Mouse (Mus musculus) bone marrow macrophage, adult 2 months (primary cell): ENCODE measurements around the gene Btbd1. TPM values are rescaled to one million over a fixed set of nuclear protein-coding genes. Genes with fewer than 3 reads are reported as not detected.

Source experiments
- H3K27ac ChIP-seq: 2 replicates; pipeline ENCODE4 v1.5.1; 2012; ENCODE audit warnings: low read depth, low read length; ENCODE audit not compliant: insufficient read depth
- H3K4me1 ChIP-seq: 2 replicates; pipeline ENCODE4 v1.6.1; 2012; ENCODE audit warnings: low read length; ENCODE audit not compliant: control insufficient read depth, insufficient read depth
- H3K4me3 ChIP-seq: 2 replicates; pipeline ENCODE4 v1.5.1; 2012; ENCODE audit warnings: mild to moderate bottlenecking, low read length, moderate library complexity; ENCODE audit not compliant: insufficient read depth
- CTCF ChIP-seq: IDR thresholded peaks from 2 replicates; pipeline ENCODE4 v1.5.1; 2012; ENCODE audit warnings: low read depth, mild to moderate bottlenecking, low read length, moderate library complexity
- POLR2A ChIP-seq: IDR thresholded peaks from 2 replicates; pipeline ENCODE4 v1.6.1; 2012; ENCODE audit warnings: mild to moderate bottlenecking, low read depth, low read length, borderline replicate concordance
- polyA plus RNA-seq: library from polyadenylated mRNA; stranded (reverse); fragments of >200 nt; gene quantifications from 2 replicates; pipeline ENCODE4 v1.2.4, GENCODE M21; 2012; ENCODE audit not compliant: missing spikeins, insufficient read depth, insufficient read length

Btbd1 gene
- polyA plus RNA-seq, 1 experiment, result 104 TPM

DNA sequence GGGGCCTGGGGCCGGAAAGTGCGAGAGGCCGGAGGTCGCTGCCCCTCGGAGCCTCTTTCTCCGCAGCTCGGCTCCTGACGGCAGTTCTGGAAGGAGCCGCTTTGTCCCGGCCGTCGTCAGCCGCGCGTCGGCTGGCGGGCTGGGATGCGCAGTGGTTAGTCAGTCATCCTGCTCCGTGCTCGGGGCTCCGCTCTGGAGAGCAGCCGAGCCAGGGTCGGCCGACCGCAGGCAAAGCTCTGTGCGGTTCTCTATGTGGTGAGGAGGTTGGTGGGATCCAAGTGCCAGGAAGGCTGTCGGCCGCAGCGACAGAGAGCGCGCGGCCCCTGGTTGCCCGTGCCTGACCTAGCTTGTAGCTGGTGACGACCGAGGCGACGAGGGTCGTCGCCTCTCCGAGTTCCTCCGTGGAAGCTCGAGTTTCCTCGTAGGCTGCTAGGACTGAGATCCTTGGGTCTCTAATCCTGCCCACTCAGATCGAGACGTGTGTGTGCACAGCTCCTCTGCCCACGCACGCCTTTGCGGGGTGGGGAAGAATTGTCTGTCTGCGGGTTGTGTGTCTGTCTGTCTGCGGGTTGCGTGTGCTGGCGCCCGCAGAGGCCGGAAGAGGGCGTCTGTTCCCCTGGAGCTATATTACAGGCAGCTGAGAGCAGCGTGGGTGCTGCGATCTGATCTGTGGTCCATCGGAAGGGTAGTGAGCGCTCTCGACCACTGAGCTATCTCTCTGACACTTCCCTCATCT lies 66.0 kb downstream of the Btbd1 start:
- no peaks in the 10 kb centered on the region; the same call in 1 of the 2 replicates for H3K4me1 ChIP-seq
- TF ChIP-seq POLR2A, result no peak
- 0 out of 2 replicates have a peak, but pooled peaks have one; percentile 33 for TF ChIP-seq CTCF
- H3K27ac ChIP-seq, result peak overlapping the region; percentile 40
- H3K4me3 ChIP-seq, result peak overlapping the region; percentile 94

DNA sequence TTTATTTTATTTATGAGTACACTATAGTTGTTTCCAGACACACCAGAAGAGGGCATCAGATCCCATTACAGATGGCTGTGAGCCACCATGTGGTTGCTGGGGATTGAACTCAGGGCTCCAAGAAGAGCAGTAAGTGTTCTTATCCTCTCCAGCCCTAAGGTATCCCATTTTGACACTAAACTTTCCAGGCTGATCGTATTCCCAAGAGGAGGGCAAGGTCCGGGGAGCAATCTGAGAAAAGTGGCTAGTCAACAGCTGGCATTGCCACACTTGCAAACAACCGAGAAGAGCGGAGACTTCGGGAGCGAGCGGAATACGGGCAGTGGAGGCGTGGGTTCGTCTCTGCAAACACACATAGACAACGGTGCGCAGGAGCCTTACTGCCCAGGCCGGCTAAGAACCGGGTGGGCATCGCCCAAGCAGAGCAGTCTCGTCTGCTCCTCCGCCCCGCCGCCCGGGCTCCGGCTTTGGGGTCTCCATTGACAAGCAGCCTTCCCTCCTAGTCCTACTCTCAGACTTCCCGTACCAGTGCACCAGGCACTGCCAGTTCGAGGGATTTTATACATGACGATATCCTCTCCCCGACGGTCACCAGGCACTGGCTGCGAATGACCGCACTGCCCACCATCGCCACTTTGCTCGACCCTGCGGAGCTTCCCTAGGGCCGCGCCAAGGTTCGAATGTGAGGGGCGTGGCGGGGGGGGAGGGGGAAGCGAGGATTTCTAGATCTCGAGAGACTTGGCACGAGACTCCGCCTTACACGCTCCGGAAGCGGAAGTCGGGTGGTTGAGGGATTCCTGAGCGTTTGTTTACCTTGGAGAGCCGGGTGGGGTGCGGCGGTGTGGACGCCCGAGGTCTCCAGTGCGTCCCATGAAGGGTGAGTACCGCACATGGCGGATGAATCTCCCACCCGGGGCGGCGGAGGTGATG lies 66.8 kb downstream of the Btbd1 start, which contains the start of gene Ramac:
Gene Ramac (plus strand): TSS at position 746 of the 930 bp plus-strand sequence.
- Histone ChIP-seq H3K4me3 (peak within 1 kb of the TSS; percentile 94), H3K4me1 (no peaks in the 10 kb centered on the region; the same call in 1 of the 2 replicates), H3K27ac (peak within 1 kb of the TSS; percentile 40)
- TF ChIP-seq POLR2A (no peak), CTCF (no peak)

DNA sequence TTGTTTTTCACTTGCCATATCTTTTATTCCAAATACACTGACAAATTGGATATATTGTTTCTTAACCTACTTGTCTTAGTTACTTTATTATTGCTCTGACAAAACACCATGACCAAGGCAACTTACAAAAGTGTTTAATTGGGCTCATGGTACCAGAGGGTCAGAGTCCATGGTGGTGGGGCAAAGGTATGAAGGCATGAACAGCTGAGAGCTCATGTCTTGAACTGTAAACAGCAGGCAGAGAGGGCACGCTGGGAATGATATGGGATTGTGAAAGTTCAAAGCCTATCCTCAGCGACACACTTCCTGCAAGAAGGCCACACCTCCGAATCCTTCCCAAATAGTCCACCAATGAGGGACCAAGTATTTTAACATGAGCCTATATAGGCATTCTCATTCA lies 81.3 kb downstream of the Btbd1 start:
- Histone ChIP-seq H3K27ac (no peak overlapping the region), H3K4me3 (no peak overlapping the region), H3K4me1 (no peaks in the 10 kb centered on the region)
- TF ChIP-seq CTCF (no peak), POLR2A (no peak)

DNA sequence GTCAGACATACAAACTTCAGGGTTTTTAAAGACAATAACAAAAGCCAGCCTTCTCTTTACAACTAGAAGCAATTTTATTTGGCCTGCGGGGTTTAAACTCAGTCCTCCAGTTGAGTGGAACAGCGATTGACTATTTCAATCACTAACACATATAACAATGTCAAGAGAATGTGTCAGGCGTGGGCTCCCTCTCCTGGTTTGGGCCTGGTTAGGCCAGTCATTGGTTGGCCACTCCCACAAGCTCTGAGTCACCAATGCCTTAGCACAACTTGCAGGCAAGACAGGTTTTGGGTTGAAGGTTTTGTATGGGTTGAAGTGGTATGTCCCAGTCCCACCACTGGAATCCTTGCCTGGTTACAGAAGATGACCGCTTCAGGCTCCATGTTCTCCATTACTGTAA lies 85.1 kb downstream of the Btbd1 start:
- TF ChIP-seq CTCF, result no peak
- no peak for TF ChIP-seq POLR2A
- Histone ChIP-seq H3K27ac (no peak overlapping the region), H3K4me3 (no peak overlapping the region), H3K4me1 (no peaks in the 10 kb centered on the region)

Other genes with a start within 250 kb of the Btbd1 start
- not detected in 2 replicates for gene Homer2, start 121.9 kb downstream of the Btbd1 start, polyA plus RNA-seq
- gene Ramac, start 66.5 kb downstream of the Btbd1 start, polyA plus RNA-seq, result 57.4 and 68.3 TPM in 2 replicates
- 16.4 and 19.4 TPM in 2 replicates for gene 3110040N11Rik, start 40.0 kb downstream of the Btbd1 start, polyA plus RNA-seq
- gene Gm10160, start 26.4 kb upstream of the Btbd1 start, polyA plus RNA-seq, result not detected in 2 replicates
- 241 and 248 TPM in 2 replicates for gene Tm6sf1, start 29.6 kb upstream of the Btbd1 start, polyA plus RNA-seq
- gene Hdgfl3, start 105.0 kb upstream of the Btbd1 start, polyA plus RNA-seq, result 0.24 and 0.49 TPM in 2 replicates
- not detected in 2 replicates for gene Bnc1, start 162.9 kb upstream of the Btbd1 start, polyA plus RNA-seq